Comparison of ENCODE assay signal across 8 mouse cellular contexts in the genomic region with DNA sequence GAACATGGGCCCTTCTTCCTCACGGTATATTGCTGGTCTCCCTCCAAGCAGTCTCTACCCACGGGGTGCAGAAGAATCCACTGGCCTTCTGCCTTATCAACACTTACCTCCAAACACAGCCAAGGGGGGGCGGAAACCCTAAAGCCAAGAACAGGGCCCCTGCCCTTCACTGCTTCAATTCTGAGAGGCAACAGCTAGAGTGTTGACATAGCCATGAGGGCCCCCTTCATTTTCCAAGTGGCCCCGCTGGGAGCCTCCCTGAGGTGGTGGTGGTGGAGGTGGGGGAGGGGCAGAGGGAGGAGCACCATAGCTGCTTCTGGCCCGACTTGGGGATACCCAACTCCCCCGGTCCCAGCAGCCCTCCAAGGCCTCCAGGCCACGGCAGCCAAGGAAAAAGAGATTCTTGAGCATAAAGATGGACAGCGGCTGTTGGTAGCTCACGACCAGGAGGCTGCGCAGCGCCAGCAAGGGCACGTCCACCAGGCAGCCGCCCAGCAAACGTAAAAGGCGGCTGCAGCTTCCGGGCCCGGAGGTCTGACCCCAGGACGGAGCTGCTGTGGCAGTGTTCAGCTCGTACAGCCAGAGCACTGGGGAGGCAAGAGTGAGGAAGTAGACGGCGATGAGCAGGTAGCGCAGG. TPM values are rescaled to one million over a fixed set of nuclear protein-coding genes. Genes with fewer than 3 reads are reported as not detected.
DNase-seq lines count a peak whose midpoint lies in the region; ATAC-seq and TF ChIP-seq lines count a peak whose summit lies in the region.

No protein-coding gene starts in this region.

- no peak for TF ChIP-seq CTCF in kidney, adult 2 months (conservative IDR thresholded peaks at IDR 0.05; ENCODE audit: insufficient read depth, insufficient read length, low read depth, low read length)

- H3K4me3 ChIP-seq in kidney, adult 2 months (ENCODE audit: insufficient read depth, low read depth, low read length), result peak overlapping the region; percentile 17; the same call in 1 of the 2 replicates
- peak overlapping the region; percentile 62 for H3K4me3 ChIP-seq in embryonic facial prominence, embryonic 15.5 days (replicated peaks)
- peak overlapping the region; percentile 77 for H3K4me3 ChIP-seq in limb, embryonic 12.5 days (replicated peaks)
- H3K4me3 ChIP-seq in midbrain, embryonic 15.5 days, result peak overlapping the region; percentile 87

- no peaks in the 10 kb centered on the region for H3K36me3 ChIP-seq in kidney, adult 2 months (ENCODE audit: control insufficient read depth, insufficient read depth, low read length)
- no peaks in the 10 kb centered on the region for H3K36me3 ChIP-seq in embryonic facial prominence, embryonic 15.5 days
- no peaks in the 10 kb centered on the region for H3K36me3 ChIP-seq in limb, embryonic 12.5 days
- no peaks in the 10 kb centered on the region for H3K36me3 ChIP-seq in midbrain, embryonic 15.5 days (replicated peaks)

- no peak overlapping the region for H3K9ac ChIP-seq in embryonic facial prominence, embryonic 15.5 days
- no peak overlapping the region for H3K9ac ChIP-seq in limb, embryonic 12.5 days (replicated peaks)
- peak overlapping the region; percentile 91 for H3K9ac ChIP-seq in midbrain, embryonic 15.5 days

- DNase-seq in kidney, adult 2 months, result no peak
- no peak for DNase-seq in kidney, postnatal 25 days
- DNase-seq in adrenal gland, postnatal 14 days, result no peak
- DNase-seq in left cerebral cortex, adult 8-10 months (ENCODE audit: low spot score in 2 of 2), result no peak
- no peak for DNase-seq in heart, postnatal 10 days

- 17% methylated on average over 22 of the region's 22 CpGs for WGBS in kidney, adult 2 months
- 11% methylated on average over 22 of the region's 22 CpGs for WGBS in embryonic facial prominence, embryonic 15.5 days
- 9% methylated on average over 22 of the region's 22 CpGs for WGBS in limb, embryonic 12.5 days
- WGBS in midbrain, embryonic 15.5 days, result 11% methylated on average over 22 of the region's 22 CpGs

- H3K9me3 ChIP-seq in embryonic facial prominence, embryonic 15.5 days (replicated peaks), result no peaks in the 10 kb centered on the region
- H3K9me3 ChIP-seq in limb, embryonic 12.5 days, result no peaks in the 10 kb centered on the region
- no peaks in the 10 kb centered on the region for H3K9me3 ChIP-seq in midbrain, embryonic 15.5 days

- peaks cover 11% of the 10 kb centered on the region for H3K27me3 ChIP-seq in kidney, adult 2 months (replicated peaks; ENCODE audit: control insufficient read depth, insufficient read depth, low read length)
- H3K27me3 ChIP-seq in embryonic facial prominence, embryonic 15.5 days, result peaks cover 25% of the 10 kb centered on the region
- peaks cover 53% of the 10 kb centered on the region for H3K27me3 ChIP-seq in limb, embryonic 12.5 days
- no peaks in the 10 kb centered on the region for H3K27me3 ChIP-seq in midbrain, embryonic 15.5 days (replicated peaks)

- no peak overlapping the region for H3K27ac ChIP-seq in kidney, adult 2 months (ENCODE audit: insufficient read depth, low read depth, low read length)
- no peak overlapping the region for H3K27ac ChIP-seq in embryonic facial prominence, embryonic 15.5 days (replicated peaks)
- no peak overlapping the region for H3K27ac ChIP-seq in limb, embryonic 12.5 days
- H3K27ac ChIP-seq in midbrain, embryonic 15.5 days, result 0 out of 2 replicates have a peak overlapping the region, but pooled peaks have one; percentile 97

- no peak for ATAC-seq in embryonic facial prominence, embryonic 15.5 days (ENCODE audit: insufficient number of reproducible peaks, low FRiP score, low TSS enrichment, low read depth)
- no peak; the same call in 1 of the 2 replicates for ATAC-seq in limb, embryonic 12.5 days (ENCODE audit: insufficient number of reproducible peaks, insufficient read depth, low FRiP score, low TSS enrichment, low read depth)
- no peak for ATAC-seq in midbrain, embryonic 15.5 days (replicated peaks)

- no peaks in the 10 kb centered on the region for H3K4me1 ChIP-seq in kidney, adult 2 months (ENCODE audit: control insufficient read depth, insufficient read depth, low read length)
- H3K4me1 ChIP-seq in embryonic facial prominence, embryonic 15.5 days, result peaks cover 25% of the 10 kb centered on the region
- peaks cover 25% of the 10 kb centered on the region for H3K4me1 ChIP-seq in limb, embryonic 12.5 days (replicated peaks)
- peaks cover 49% of the 10 kb centered on the region for H3K4me1 ChIP-seq in midbrain, embryonic 15.5 days

- TF ChIP-seq POLR2A in kidney, adult 2 months (IDR thresholded peaks at IDR 0.05; ENCODE audit: low read depth, low read length), result no peak

- peak overlapping the region; percentile 96 for H3K4me2 ChIP-seq in embryonic facial prominence, embryonic 15.5 days (replicated peaks)
- peak overlapping the region; percentile 99 for H3K4me2 ChIP-seq in limb, embryonic 12.5 days
- peak overlapping the region; percentile 79 for H3K4me2 ChIP-seq in midbrain, embryonic 15.5 days

- intact Hi-C loops in heart, postnatal 10 days (cut with DNase I), result no loop called here

RNA-seq across cellular contexts. Expression of gene Tmem121b, which starts 1.6 kb away (rescaled TPM):
- polyA plus RNA-seq in kidney, adult 2 months (2012; rRNA removed), result 0.01 and 0.05 TPM in 2 replicates
- polyA plus RNA-seq in embryonic facial prominence, embryonic 15.5 days (2015; fragmentation: Nextera tagmentation; extraction: Ambion mirVana), result 0.24 and 0.28 TPM in 2 replicates
- polyA plus RNA-seq in limb, embryonic 12.5 days (2016; fragmentation: Nextera tagmentation; extraction: Ambion mirVana), result 0.31 TPM in 2 replicates
- polyA plus RNA-seq in midbrain, embryonic 15.5 days (2015; fragmentation: Nextera tagmentation; extraction: Ambion mirVana), result 3.6 and 3.8 TPM in 2 replicates
- 0.15 and 0.23 TPM in 2 replicates for total RNA-seq in adrenal gland, postnatal 14 days (2021)
- total RNA-seq in left cerebral cortex, adult 8-10 months (2022), result 10 to 100 TPM; 43.6 to 47.4 (median 46.5) TPM
- under 1 TPM in 1 of 2 experiments, not detected in 1; 0.05 TPM for total RNA-seq in heart, postnatal 10 days (2021)

RNA-seq across cellular contexts. Expression of gene Il17ra, which starts 28.9 kb away (rescaled TPM):
- 36.1 and 37.2 TPM in 2 replicates for polyA plus RNA-seq in kidney, adult 2 months (2012; rRNA removed)
- 9.9 and 10.0 TPM in 2 replicates for polyA plus RNA-seq in embryonic facial prominence, embryonic 15.5 days (2015; fragmentation: Nextera tagmentation; extraction: Ambion mirVana)
- 3.8 and 4.8 TPM in 2 replicates for polyA plus RNA-seq in limb, embryonic 12.5 days (2016; fragmentation: Nextera tagmentation; extraction: Ambion mirVana)
- 2.9 and 4.2 TPM in 2 replicates for polyA plus RNA-seq in midbrain, embryonic 15.5 days (2015; fragmentation: Nextera tagmentation; extraction: Ambion mirVana)
- total RNA-seq in adrenal gland, postnatal 14 days (2021), result 9.1 and 15.0 TPM in 2 replicates
- 10 to 100 TPM; 13.8 to 24.1 (median 17.1) TPM for total RNA-seq in left cerebral cortex, adult 8-10 months (2022)
- total RNA-seq in heart, postnatal 10 days (2021), result 1 to 10 TPM; 2.9 to 3.6 TPM

RNA-seq across cellular contexts. Expression of gene Hdhd5, which starts 39.1 kb away (rescaled TPM):
- 36.0 and 36.1 TPM in 2 replicates for polyA plus RNA-seq in kidney, adult 2 months (2012; rRNA removed)
- 17.6 and 18.0 TPM in 2 replicates for polyA plus RNA-seq in embryonic facial prominence, embryonic 15.5 days (2015; fragmentation: Nextera tagmentation; extraction: Ambion mirVana)
- polyA plus RNA-seq in limb, embryonic 12.5 days (2016; fragmentation: Nextera tagmentation; extraction: Ambion mirVana), result 21.7 and 22.1 TPM in 2 replicates
- polyA plus RNA-seq in midbrain, embryonic 15.5 days (2015; fragmentation: Nextera tagmentation; extraction: Ambion mirVana), result 15.5 and 18.0 TPM in 2 replicates
- 25.6 and 29.9 TPM in 2 replicates for total RNA-seq in adrenal gland, postnatal 14 days (2021)
- total RNA-seq in left cerebral cortex, adult 8-10 months (2022), result 10 to 100 TPM; 31.7 to 36.8 (median 33.9) TPM
- total RNA-seq in heart, postnatal 10 days (2021), result 10 to 100 TPM; 21.2 to 21.4 TPM

Comparison
In these comparisons a context has a peak if more than half of its experiments do, and no peak if none do; other contexts are left out.
1. H3K4me3 ChIP-seq: peak in every context shown above with its lines; median percentile 87 in midbrain, embryonic 15.5 days; 77 in limb, embryonic 12.5 days; 62 in embryonic facial prominence, embryonic 15.5 days; 17 in kidney, adult 2 months.